Comparison of ENCODE assay signal across 28 mouse cellular contexts in genomic region chr9:40410895-40411294, GRCm38 (mm10).
"Had no signal": no experiment of that assay in that cellular context is flagged by ENCODE, and none has a peak within 500 bp of the region (broad histone marks: within the 10 kb centered on the region; RNA-seq: fewer than 3 reads in every experiment).

No protein-coding gene starts in this region.

- DNase-seq: cerebellum, adult 2 months; cerebellum, adult 8-10 months; cerebellum, adult 9-10 months; cerebellum, adult 9-11 months; cerebellum, postnatal 10 days; cerebellum, postnatal 14 days; cerebellum, postnatal 25 days; cerebellum, postnatal 36 days; embryo, embryonic 11 days; forebrain, postnatal 0 days; gastrocnemius, adult 2 months; gastrocnemius, postnatal 10 days; gastrocnemius, postnatal 14 days; gastrocnemius, postnatal 25 days; gastrocnemius, postnatal 36 days; heart, adult 11 months; heart, adult 18-20 months had no signal

- H3K9ac ChIP-seq: embryonic facial prominence, embryonic 12.5 days; embryonic facial prominence, embryonic 13.5 days; embryonic facial prominence, embryonic 15.5 days; forebrain, embryonic 12.5 days; forebrain, embryonic 13.5 days; forebrain, embryonic 15.5 days; forebrain, postnatal 0 days had no signal

- ATAC-seq: forebrain, embryonic 13.5 days; forebrain, embryonic 14.5 days; forebrain, embryonic 15.5 days; forebrain, embryonic 16.5 days; forebrain, postnatal 0 days had no signal

- H3K9me3 ChIP-seq: embryonic facial prominence, embryonic 10.5 days; embryonic facial prominence, embryonic 12.5 days; embryonic facial prominence, embryonic 13.5 days; embryonic facial prominence, embryonic 15.5 days; forebrain, embryonic 10.5 days; forebrain, embryonic 12.5 days; forebrain, embryonic 13.5 days; forebrain, embryonic 15.5 days had no signal

- H3K27me3 ChIP-seq: embryonic facial prominence, embryonic 12.5 days; embryonic facial prominence, embryonic 13.5 days; embryonic facial prominence, embryonic 15.5 days; forebrain, embryonic 12.5 days; forebrain, embryonic 13.5 days; forebrain, embryonic 15.5 days had no signal

- H3K27ac ChIP-seq: embryonic facial prominence, embryonic 10.5 days; embryonic facial prominence, embryonic 12.5 days; embryonic facial prominence, embryonic 13.5 days; embryonic facial prominence, embryonic 15.5 days; forebrain, embryonic 10.5 days; forebrain, embryonic 12.5 days; forebrain, embryonic 13.5 days; forebrain, embryonic 15.5 days; gastrocnemius, adult 2 months had no signal

- H3K4me1 ChIP-seq: embryonic facial prominence, embryonic 15.5 days had no signal

- H3K4me3 ChIP-seq: embryonic facial prominence, embryonic 10.5 days; embryonic facial prominence, embryonic 12.5 days; embryonic facial prominence, embryonic 13.5 days; embryonic facial prominence, embryonic 15.5 days; erythroblast, embryonic 14.5 days; forebrain, embryonic 10.5 days; forebrain, embryonic 12.5 days; forebrain, embryonic 13.5 days; forebrain, embryonic 15.5 days; gastrocnemius, adult 2 months had no signal

- H3K36me3 ChIP-seq: embryonic facial prominence, embryonic 10.5 days; embryonic facial prominence, embryonic 12.5 days; embryonic facial prominence, embryonic 13.5 days; embryonic facial prominence, embryonic 15.5 days; forebrain, embryonic 10.5 days; forebrain, embryonic 12.5 days; forebrain, embryonic 15.5 days had no signal

- H3K4me2 ChIP-seq: embryonic facial prominence, embryonic 12.5 days; embryonic facial prominence, embryonic 13.5 days; embryonic facial prominence, embryonic 15.5 days; forebrain, embryonic 12.5 days; forebrain, embryonic 13.5 days; forebrain, embryonic 15.5 days had no signal
